Mouse (Mus musculus) urinary bladder, postnatal 36 days (tissue): Measurements from ENCODE around the gene Slc20a1.

Experiments used
- DNase-seq, 2 experiments: peaks; one replicate each; pipeline ENCODE4 v3.0.0; 2022; ENCODE audit warnings: low spot score in 2 of 2, mixed read lengths in 1 of 2

Slc20a1 gene

DNA sequence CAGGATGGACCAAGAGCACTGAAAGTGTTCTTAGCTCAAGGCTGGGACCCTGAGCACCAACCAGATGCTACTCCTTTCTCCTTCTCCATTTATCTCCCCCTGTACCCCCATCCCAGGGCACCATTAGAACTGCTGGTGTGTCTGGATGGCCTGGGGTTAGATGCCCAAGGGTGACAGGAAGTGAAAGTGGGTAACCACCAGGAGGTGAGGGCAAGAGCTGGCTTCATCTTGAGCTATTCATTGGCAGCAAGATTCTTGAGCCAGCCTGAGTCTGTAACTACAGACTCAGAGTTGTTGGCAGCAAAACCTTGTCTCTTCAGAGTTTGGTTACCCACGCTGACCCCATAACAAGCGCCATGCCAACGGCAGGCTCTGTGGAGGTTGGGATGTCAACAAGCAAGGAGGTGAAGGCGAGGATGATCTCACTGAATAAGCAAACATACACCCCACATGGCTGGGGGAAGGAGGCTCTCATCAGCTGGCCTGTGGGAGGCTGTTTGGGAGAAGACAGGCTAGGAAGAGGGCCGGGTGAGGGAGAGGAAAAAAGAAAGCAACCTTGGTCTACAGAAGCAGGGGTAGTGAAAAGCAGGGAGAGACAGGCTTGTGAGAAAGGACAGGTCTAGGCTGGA is 12.2 kb upstream of the Slc20a1 start:
- no peak for DNase-seq

- DNase-seq, result no peak
Observed at GRCm38 (mm10) chr2:129192392-129193150, 6.0 kb upstream of the Slc20a1 start.

DNA sequence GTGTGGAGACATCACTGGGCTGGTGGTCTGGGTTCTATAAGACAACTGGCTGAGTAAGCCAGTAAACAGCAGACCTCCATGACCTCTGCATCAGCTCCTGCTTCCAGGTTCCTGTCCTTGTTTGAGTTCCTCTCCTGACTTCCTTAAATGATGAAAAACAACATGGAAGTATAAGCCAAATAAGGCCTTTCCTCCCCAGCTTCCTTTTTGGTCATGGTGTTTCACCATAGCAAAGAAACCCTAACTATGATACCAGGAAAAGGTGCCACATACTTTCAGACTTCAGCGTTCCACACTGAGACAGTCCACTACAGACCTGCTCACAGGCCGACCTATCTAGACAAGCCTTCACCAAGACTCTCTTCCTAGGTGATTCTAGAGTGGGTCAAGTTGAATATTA is 2.2 kb upstream of the Slc20a1 start:
- DNase-seq, result no peak

- no peak for DNase-seq
Observed at GRCm38 (mm10) chr2:129197197-129197596, 1.4 kb upstream of the Slc20a1 start.

- no peak for DNase-seq
Observed at GRCm38 (mm10) chr2:129197843-129198435, 625 bp upstream of the Slc20a1 start.

- DNase-seq, result no peak
Observed at GRCm38 (mm10) chr2:129199328-129200085, 943 bp downstream of the Slc20a1 start.

- DNase-seq, result no peak
Observed at GRCm38 (mm10) chr2:129205000-129205399, 6.4 kb downstream of the Slc20a1 start.

DNA sequence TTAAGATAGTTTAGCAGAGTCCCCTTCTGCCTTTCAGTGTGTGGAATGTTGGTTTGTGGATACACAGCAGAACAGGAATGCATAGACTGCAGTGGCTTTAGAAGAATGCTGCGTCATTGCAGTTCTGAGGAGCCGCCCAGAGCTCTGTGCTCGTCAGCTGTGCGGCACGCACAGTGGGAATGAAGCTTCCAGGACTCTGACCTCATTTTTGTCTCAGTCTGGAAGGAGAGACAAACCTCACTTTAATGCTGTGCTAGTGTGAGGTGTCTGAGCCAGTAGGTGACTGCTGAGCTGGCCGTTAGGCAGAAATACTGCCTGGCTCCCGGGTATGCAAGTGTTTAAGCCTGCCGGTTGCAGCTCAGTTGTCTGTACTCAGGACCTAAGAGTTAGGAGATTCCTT is 8.3 kb downstream of the Slc20a1 start:
- no peak for DNase-seq

DNA sequence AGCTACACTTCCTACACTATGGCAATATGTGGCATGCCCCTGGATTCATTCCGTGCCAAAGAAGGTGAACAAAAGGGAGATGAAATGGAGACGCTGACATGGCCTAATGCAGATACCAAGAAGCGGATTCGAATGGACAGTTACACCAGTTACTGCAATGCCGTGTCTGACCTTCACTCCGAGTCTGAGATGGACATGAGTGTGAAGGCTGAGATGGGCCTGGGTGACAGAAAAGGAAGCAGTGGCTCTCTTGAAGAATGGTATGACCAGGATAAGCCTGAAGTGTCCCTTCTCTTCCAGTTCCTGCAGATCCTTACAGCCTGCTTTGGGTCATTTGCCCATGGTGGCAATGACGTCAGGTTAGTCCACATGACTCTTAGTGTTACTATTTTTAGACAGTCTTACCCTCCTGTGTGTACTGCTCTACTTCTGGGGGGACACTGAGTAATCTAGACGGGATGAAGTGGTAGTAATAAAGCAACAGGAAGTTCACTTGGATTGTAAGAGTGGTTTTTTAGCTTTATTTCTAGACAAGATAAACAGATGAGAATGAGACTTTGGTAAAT is 9.7 kb downstream of the Slc20a1 start:
- no peak for DNase-seq

- no peak for DNase-seq
Observed at GRCm38 (mm10) chr2:129210089-129210749, 11.7 kb downstream of the Slc20a1 start.

DNA sequence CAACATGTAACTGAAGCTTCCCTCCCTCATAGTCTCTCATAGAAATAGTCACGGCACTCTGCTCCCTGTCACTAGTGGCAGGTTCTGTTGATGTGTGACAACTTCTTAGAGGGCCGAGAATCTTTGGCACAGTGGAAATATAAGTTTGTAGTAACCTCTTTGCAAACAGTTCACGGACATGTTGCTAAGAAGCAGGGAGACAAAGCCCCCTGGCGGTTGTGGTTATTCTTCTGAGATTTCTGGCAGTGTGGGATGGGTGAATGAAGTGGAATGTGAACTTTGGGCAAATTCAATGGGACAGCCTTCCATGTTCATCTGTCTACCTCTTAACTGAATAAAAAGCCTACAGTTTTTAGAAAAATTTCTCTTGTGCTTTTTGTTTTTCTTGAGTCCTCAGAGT is 12.7 kb downstream of the Slc20a1 start:
- no peak for DNase-seq

- DNase-seq, result no peak
Observed at GRCm38 (mm10) chr2:129211957-129212356, 13.4 kb downstream of the Slc20a1 start.

DNA sequence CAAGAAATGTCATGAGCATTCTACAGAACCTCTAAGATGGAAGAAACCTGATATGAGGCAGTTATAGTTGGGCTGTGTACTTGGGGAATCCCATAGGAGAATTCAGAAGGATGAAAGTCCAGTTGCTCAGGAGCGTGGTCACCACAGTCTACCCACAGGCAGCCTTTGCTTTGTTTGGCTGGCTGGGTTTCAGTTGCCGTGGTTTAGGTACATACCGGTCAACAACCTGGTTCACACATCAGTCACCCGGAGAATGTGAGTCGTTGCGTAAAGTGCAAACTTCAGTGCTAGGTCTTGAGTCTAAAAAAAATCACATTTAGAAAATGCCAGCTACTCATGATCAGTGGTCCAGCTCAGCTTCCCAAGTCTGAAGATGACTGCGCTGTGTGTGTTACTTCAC is 14.0 kb downstream of the Slc20a1 start:
- no peak for DNase-seq

DNA sequence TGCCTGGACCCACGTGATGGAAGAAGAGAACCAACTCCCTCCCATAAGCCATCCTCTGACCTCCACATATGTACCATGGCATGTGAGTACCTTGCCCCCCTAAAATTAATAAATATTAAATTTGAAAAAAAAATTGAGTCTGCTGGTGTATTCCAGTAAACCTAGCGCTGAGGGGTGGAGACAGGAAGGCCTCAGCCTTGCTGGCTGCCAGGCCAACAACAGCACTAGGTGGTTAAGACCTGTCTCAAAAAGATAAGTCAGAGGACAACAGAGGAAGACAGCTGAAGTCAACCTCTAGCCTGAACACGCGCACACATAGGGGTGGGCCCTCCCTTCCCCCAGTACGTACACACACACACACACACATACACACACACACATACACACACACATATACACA is 16.2 kb downstream of the Slc20a1 start:
- DNase-seq, result no peak

GRCm38 (mm10) chr2:129217612-129218185 is 19.1 kb downstream of the Slc20a1 start:
- DNase-seq, result no peak

DNA sequence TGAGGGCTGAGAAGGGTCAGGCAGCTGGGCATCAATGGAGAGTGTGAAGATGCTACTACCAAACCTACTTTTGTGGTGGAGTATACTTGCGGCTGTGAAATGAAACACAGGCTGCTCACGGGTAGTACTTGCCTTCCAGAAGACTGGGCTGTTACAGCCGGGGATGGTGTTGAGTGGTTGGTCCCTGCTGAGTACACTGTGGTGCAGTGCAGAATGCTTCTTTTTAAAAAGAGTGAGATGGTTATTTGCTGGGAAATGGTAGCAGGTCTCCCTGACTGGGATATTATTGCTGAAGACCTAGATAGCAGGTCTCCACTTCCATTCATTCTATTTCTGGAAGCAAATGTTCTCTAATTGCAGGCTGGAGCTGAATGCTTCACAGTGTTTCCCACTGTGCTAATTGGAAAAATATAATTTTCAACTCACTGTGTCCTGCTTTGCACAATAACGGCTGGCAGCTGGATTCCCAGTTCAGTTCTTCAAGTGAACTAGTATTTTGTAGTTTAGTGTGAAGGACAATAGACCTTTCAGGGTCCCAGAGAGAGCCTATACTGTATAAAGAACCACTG is 20.1 kb downstream of the Slc20a1 start:
- no peak for DNase-seq

- DNase-seq, result no peak
Observed at GRCm38 (mm10) chr2:129221097-129221632, 22.6 kb downstream of the Slc20a1 start.

GRCm38 (mm10) chr2:129224178-129224577 is 25.6 kb downstream of the Slc20a1 start:
- DNase-seq, result no peak

GRCm38 (mm10) chr2:129225251-129225819 is 26.8 kb downstream of the Slc20a1 start:
- DNase-seq, result no peak

DNA sequence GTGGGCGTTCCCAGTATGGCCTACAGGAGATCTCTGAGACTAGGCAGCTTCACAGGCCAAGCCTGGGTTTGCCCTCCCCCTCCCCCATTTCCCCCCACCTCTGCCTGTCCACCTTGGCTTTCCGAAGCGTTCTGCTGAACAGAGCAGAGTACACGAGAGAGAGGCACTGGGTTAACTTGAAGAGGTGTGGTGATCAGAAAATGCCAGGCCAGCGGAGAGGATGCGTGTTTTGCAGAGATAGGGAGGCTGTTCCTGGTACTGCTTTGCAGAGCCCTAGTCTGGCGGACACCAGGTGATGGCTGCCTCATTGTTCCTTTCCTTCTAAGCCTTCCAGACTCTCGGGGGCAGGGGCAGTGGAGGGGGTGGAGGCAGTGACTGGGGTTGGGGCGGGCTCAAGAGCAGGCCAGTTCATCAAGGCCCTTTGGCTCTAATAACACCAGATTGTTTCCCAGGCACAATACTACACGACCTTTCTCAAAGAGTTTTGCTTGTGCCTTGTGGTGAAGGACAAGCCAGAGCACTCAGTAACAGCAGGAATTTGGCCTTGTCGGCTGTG is 27.8 kb downstream of the Slc20a1 start:
- DNase-seq, result no peak
